Mouse (Mus musculus) testis, postnatal 10 days (tissue): Measurements from ENCODE around the gene Dapk2.
"Not testable (repeated sequence)": the region's sequence is repeated elsewhere in the genome, so short reads cannot be mapped to it uniquely, and the experiment has no call there.

Source experiments
- DNase-seq: peaks from one replicate; pipeline ENCODE4 v3.0.0; 2021; ENCODE audit warnings: low spot score

Gene Dapk2

DNA sequence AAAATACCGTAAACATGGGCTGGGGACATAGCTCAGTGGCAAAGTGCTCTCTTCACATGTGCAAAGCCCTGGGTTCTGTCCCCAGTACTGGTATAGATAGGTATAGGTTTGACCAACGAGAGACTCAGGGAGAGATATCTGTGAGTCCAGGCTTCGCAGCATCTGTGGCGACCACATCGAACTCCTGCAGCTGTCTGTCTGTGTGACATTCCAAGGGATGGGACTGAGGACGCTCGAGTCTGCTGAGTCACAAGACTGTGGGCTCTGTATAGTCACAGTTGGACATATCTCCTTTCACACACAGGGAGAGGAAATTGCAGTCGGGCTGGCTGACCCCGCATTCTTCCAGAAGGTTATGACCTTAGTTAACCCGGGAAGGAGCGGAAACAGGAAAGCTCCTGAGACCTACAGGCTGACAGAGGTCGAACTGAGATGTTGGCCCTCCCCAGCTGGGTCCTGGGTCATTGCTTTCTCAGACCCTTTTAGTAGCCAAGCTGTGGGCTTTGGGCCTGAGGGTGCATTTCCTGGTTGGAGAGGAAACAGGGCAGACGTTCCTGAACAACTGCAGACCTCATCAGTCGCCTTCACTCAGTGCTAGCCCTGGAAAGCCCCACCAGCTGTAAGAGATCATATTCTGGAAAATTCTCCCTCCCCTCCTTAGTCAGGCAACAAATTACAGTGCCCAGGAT lies 118.8 kb downstream of the Dapk2 start:
- no peak for DNase-seq

DNA sequence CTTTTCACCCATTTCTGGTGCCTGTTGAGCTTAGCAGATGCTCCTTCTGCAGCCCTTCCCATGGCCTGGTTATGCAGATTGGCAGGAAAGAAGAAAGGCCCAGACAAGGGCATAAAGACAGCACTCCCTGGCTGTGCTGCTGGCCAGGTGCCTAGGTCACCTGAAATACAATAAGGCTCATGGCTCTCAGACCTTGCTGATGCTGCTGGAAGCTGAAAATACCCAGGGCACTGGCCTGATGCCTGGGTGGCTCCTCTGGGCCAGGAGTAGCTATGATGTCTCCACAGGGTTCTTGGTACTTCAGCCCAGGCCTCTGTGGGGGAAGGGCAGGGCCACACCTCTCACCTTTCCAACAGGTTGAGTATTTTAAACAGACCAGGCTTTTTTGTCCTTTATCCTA lies 121.6 kb downstream of the Dapk2 start:
- no peak for DNase-seq

DNA sequence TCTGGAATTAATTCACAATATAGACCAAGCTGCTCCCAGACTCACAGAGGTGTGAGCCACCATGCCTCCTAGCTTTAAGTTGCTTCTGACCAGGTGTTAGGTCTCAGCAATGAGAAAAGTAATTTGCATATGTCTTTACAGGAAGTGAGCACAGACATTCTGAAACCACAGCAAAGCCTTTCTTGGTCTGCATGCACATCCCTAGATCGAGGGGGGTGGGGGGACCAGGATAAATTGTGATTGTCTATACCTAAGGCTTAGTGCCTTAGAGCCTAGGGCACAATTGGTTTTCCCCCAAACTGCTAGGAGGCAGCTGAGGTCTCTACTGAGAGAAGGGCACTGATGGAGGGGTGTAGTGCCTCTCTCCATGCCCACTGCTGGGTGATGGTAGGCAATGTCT lies 122.5 kb downstream of the Dapk2 start:
- no peak for DNase-seq

DNA sequence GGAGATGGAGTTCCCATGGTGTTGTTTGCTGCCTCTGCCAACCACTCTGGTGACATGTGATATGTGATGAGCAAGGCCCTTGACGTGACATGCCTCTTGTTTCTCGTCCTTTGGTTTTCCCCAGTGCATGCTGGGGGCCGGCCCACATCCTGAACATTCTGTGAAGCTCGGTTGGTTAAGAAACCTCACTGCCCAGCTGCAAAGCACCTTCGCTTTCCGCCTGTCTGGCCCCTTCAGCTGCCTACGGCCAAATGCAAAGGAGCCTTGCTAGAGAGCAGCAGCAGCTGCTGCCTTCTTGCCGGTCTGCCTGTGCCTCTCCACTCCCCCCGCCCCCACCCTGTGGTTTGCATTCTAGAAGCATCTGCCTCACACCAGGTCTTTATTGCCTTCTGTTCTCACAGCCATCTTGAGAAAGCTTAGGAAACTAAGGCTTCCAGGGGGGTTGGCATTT lies 123.5 kb downstream of the Dapk2 start:
- DNase-seq: no peak

- no peak for DNase-seq
These were observed 124.6 kb downstream of the Dapk2 start for GRCm38 (mm10) chr9:66282582-66282981.

DNA sequence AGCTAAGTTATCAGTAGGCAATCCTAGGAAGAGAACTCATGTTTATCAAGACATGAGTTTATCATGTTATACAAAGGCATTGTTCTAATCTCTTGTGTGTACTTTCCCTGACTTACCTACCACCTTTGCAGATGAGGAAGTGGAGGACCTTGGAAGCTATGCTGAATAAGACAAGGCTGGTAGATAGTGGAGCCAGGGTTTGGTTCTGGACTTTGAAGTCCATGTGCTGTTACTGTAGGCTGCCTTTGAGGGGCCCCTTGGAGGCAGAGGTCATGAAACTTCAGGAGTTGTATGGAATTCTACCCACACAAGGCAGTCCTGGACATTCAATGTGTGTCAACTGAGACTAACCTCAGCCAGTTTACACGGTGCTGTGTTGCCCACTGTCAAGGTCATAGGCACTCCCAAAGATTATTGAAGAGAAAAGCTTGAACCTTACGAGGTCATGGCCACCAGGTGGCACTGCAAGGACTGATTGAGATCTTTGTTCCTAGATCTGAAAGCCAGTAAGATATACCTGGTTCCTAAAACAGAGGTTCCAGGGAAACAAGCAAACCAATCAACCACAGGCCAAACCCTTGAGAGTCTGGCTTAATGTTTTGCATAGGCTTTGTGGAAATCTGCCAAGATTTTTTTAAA lies 125.7 kb downstream of the Dapk2 start:
- peak; percentile 64 for DNase-seq

- not testable (repeated sequence) for DNase-seq
These were observed 127.2 kb downstream of the Dapk2 start for GRCm38 (mm10) chr9:66285241-66285640.

DNA sequence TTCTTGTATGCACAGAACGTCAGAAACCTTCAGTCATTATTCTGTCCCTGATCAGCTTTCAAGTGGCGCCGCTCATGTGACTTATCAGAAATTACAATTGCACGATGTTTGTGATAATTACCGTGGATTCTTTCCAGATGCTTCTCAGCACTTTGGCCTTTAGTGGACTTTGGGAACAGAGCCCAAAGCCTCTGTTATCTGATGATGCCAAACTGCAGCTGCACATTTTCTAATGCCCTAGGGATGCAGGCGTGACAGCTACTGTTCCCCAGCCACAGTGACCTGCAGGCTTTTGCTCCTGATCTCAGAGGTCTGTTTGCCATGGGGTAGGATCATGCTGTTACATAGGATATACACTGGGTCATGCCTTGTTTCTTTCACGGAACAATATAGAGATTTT lies 127.9 kb downstream of the Dapk2 start:
- DNase-seq: no peak

DNA sequence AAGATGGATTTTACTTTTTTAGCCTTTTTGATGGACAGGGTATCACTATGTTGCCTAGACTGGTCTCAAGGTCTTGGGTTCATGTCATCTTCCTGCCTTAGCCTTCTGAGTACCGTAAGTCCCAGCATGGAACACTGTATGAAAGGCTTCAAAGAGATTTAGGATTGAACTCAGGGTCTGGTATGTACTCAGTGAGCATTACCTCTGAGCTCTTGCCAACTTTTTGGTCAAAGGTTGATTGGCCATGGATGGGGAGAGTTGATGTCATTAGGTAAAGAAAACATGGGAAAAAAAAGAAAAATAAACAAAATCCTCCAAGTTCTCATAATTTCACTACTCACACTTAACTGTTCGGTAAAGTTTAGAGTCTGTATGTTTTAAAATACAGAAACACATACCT lies 132.7 kb downstream of the Dapk2 start:
- DNase-seq: no peak

DNA sequence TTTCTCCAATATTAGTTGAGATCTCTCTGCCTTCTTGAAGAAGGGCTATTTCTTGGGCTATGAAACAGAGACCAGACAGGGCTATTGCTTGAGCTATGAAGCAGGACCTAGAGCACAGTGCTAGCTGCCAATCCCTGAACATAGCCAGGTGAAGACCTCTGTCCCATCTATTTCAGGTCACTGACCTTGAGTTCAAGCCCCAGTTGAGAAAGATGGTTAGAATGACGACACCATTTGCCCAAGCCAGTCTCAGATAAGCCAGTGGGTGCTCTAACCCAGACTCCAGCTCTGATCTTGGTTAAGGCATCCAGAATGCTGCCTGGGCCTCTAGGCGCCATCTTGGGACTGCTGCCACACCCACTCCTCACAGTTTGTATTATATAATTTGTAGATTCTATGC lies 135.3 kb downstream of the Dapk2 start:
- no peak for DNase-seq

DNA sequence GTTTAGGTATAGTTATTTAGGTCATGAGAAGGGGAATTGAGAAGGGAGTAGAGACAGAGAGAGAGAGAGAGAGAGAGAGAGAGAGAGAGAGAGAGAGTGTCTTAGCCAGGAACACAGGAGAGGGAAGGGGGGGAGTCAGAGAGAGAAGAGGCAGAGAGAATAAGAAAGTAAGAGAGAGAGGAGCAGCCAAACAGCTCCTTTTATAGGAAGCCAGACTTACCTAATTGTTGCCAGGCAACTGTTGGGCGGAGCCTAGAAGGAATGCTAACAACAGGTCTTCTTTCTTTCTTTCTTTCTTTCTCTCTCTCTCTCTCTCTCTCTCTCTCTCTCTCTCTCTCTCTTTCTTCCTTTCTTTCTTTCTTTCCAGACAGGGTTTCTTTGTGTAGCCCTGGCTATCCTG lies 136.2 kb downstream of the Dapk2 start:
- no peak for DNase-seq

GRCm38 (mm10) chr9:66294980-66295410 lies 137.0 kb downstream of the Dapk2 start:
- DNase-seq: no peak

GRCm38 (mm10) chr9:66295577-66296120 lies 137.6 kb downstream of the Dapk2 start:
- no peak for DNase-seq

DNA sequence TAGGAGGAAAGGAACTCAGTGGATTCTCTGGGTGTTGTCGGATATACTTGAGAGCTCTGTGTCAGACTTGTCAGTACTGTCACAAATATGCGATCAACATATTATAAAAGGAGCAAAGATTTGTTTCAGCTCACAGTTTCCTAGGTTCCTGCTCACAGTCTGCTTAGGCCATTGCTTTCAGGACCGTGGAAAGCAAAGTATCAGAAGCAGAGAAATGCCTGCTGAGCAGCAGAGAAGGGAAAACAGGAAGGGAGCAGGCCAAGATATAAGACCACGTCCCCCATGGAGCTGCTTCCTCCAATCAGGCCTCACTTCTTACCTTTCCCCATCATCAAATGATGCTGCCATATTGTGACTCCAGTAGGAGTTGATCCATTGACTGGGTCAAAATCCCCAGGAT lies 140.8 kb downstream of the Dapk2 start:
- DNase-seq: no peak

- no peak for DNase-seq
These were observed 142.5 kb downstream of the Dapk2 start for GRCm38 (mm10) chr9:66300448-66301027.

GRCm38 (mm10) chr9:66304320-66305090 lies 146.5 kb downstream of the Dapk2 start:
- DNase-seq: no peak

- no peak for DNase-seq
These were observed 147.4 kb downstream of the Dapk2 start for GRCm38 (mm10) chr9:66305121-66306112.

DNA sequence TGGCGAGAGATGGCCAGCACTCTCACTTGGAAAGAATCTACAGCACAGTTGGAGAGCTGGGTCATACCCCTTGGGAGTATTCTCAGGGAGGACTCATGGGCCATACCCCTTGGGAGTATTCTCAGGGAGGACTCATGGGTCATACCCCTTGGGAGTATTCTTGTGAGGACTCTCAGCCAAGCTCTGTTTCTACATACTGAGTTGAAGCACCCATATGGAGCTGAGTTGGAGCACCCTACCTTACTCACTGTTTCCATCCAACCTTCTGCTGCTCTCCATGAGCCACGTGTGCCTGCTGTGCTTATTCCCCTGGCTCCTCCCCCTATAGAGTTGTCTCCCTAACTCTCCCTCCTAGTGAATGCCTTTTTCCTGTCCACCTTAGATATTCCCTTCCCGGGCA lies 148.4 kb downstream of the Dapk2 start:
- DNase-seq: no peak

DNA sequence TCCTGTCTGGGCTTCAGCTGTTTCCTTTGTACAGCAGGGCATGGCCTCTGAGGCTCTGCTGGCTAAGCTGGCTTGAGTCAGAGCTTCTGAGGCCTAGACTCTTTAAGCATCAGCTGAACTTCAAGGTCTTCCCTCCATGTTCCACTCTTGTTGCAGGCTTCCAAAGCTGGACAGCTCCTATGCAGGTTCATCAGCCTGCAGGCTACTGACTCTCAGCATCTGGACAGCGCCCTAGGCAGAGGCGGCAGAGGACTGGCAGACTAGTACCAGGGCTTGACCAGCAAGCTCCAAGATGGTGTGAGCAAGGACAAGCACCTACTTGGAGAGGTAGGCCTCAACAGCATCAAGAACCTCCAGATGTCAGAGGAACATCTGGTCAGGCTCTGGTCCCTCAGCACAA lies 149.3 kb downstream of the Dapk2 start:
- peak; percentile 70 for DNase-seq

- DNase-seq: no peak
These were observed 150.7 kb downstream of the Dapk2 start for GRCm38 (mm10) chr9:66308741-66309140.

DNA sequence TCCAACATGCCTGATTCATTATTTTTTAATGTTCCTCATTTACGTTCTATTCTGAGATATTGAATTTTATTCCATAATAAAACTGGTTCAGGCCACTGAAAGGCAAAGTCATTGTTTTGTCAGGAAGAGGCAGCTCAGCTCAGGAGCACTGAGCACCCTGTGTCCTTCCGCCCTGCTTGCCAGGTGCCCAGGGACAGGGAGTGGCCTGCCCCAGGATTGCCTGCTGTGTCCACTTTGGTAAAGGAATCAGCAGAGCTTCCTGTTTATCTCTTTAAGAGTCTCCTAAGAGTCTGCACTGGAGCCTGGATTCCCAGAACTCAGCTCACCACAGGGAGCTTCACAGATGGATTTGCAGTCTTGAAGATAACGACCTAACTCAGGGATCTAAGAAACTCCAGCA lies 153.4 kb downstream of the Dapk2 start:
- DNase-seq: no peak
